10 mouse cellular contexts compared by ENCODE assay signal in genomic region chr19:21742138-21742537, GRCm38 (mm10). TPM values are rescaled to one million over a fixed set of nuclear protein-coding genes. Genes with fewer than 3 reads are reported as not detected.
A peak's percentile ranks its signal among the peaks of the same experiment; 100 is the strongest.
DNase-seq lines count a peak whose midpoint lies in the region; ATAC-seq lines count a peak whose summit lies in the region.
"Had no signal": no experiment of that assay in that cellular context is flagged by ENCODE, and none has a peak within 500 bp of the region (broad histone marks: within the 10 kb centered on the region; RNA-seq: fewer than 3 reads in every experiment).

No protein-coding gene starts in this region.

- DNase-seq in kidney, postnatal 10 days: peak; percentile 18
- peak; percentile 44 for DNase-seq in gastrocnemius, postnatal 14 days
- DNase-seq in left cerebral cortex, adult 11 months (ENCODE audit: low spot score): peak; percentile 37
- peak; percentile 62 for DNase-seq in telencephalon, adult 2 months (ENCODE audit: low read depth, low spot score)
- no peak for DNase-seq in urinary bladder, adult 2 months (ENCODE audit: low spot score)
- DNase-seq in spleen, postnatal 36 days (ENCODE audit: low spot score in 2 of 2): no peak
- no peak for DNase-seq in urinary bladder, postnatal 10 days (ENCODE audit: low spot score)

- H3K4me3 ChIP-seq in kidney, embryonic 16.5 days (ENCODE audit: low read length): no peak overlapping the region
- H3K4me3 ChIP-seq: embryonic facial prominence, embryonic 12.5 days had no signal

- intact Hi-C loops in gastrocnemius, postnatal 14 days (cut with DNase I; ENCODE audit: low total_unique reads): loop anchor here (10.0 kb wide), 1 partner anchor 367 kb away; no protein-coding TSS in a partner anchor

- no peaks in the 10 kb centered on the region for H3K36me3 ChIP-seq in kidney, embryonic 16.5 days (ENCODE audit: insufficient read depth, low read length)
- H3K36me3 ChIP-seq: embryonic facial prominence, embryonic 12.5 days; G1E had no signal

- H3K27ac ChIP-seq in kidney, embryonic 16.5 days (ENCODE audit: low read length): no peak overlapping the region
- H3K27ac ChIP-seq: embryonic facial prominence, embryonic 12.5 days had no signal

- H3K4me2 ChIP-seq in kidney, embryonic 16.5 days (replicated peaks; ENCODE audit: low read depth, low read length): no peak overlapping the region
- H3K4me2 ChIP-seq: embryonic facial prominence, embryonic 12.5 days had no signal

- no peak for ATAC-seq in kidney, embryonic 16.5 days (ENCODE audit: low FRiP score, low TSS enrichment)

- H3K9ac ChIP-seq in kidney, embryonic 16.5 days (replicated peaks; ENCODE audit: low read length): no peak overlapping the region
- H3K9ac ChIP-seq: embryonic facial prominence, embryonic 12.5 days had no signal

- peaks cover 3% of the 10 kb centered on the region; the same call in 1 of the 2 replicates for H3K4me1 ChIP-seq in kidney, embryonic 16.5 days (ENCODE audit: insufficient read depth, low read length)
- H3K4me1 ChIP-seq: embryonic facial prominence, embryonic 12.5 days had no signal

- no peaks in the 10 kb centered on the region for H3K9me3 ChIP-seq in kidney, embryonic 16.5 days (ENCODE audit: low read length)
- H3K9me3 ChIP-seq: embryonic facial prominence, embryonic 12.5 days; G1E had no signal

- 87% methylated on average over 12 of the region's 12 CpGs for WGBS in kidney, embryonic 16.5 days

- no peaks in the 10 kb centered on the region for H3K27me3 ChIP-seq in kidney, embryonic 16.5 days (ENCODE audit: insufficient read depth, low read length)
- H3K27me3 ChIP-seq: embryonic facial prominence, embryonic 12.5 days had no signal

RNA-seq across cellular contexts. Expression of gene Cemip2, which starts 36.0 kb away (rescaled TPM):
- 22.9 and 25.0 TPM in 2 replicates for polyA plus RNA-seq in kidney, embryonic 16.5 days (2015; fragmentation: Nextera tagmentation; extraction: Ambion mirVana)
- total RNA-seq in gastrocnemius, postnatal 14 days (2021): 1 to 10 TPM; 6.4 to 7.7 TPM
- 4.5 and 5.5 TPM in 2 replicates for polyA plus RNA-seq in urinary bladder, adult 2 months (2012; rRNA removed)

Comparison
In these comparisons a context has a peak if more than half of its experiments do, and no peak if none do; other contexts are left out.
1. DNase-seq: peak in kidney, postnatal 10 days (single experiment), gastrocnemius, postnatal 14 days (single experiment), left cerebral cortex, adult 11 months (single experiment) and telencephalon, adult 2 months (single experiment); none in urinary bladder, adult 2 months (single experiment), spleen, postnatal 36 days (0 of 2) and urinary bladder, postnatal 10 days (single experiment).